Mouse (Mus musculus) layer of hippocampus, postnatal 10 days (tissue): ENCODE data around the gene 1700014D04Rik. TPM values are rescaled to one million over a fixed set of nuclear protein-coding genes. Genes with fewer than 3 reads are reported as not detected.

Experiments used
- total RNA-seq, 2 experiments: library from RNA; stranded (reverse); gene quantifications; 2 replicates each; pipeline ENCODE4 v1.2.3; 2021

The 1700014D04Rik gene
- total RNA-seq, 2 experiments from 2014 or later = 0.56 to 1.2 TPM

Other genes starting within 250 kb of the 1700014D04Rik start
- gene Agtpbp1, start 161.5 kb downstream of the 1700014D04Rik start, total RNA-seq = 100 to 1,000 TPM; 343 to 364 TPM
- 100 to 1,000 TPM; 108 to 112 TPM for gene Naa35, start 161.5 kb downstream of the 1700014D04Rik start, total RNA-seq
- 10 to 100 TPM; 45.1 to 46.8 TPM for gene Golm1, start 70.9 kb downstream of the 1700014D04Rik start, total RNA-seq
- gene 4921517D22Rik, start 52.6 kb downstream of the 1700014D04Rik start, total RNA-seq = not detected
- gene Spata31d1a, start 36.4 kb downstream of the 1700014D04Rik start, total RNA-seq = under 1 TPM; 0.11 to 0.21 TPM
- under 1 TPM in 1 of 2 experiments, not detected in 1; 0.11 TPM for gene Spata31d1b, start 34.5 kb downstream of the 1700014D04Rik start, total RNA-seq
- not detected for gene Spata31d1d, start 15.0 kb downstream of the 1700014D04Rik start, total RNA-seq
- 100 to 1,000 TPM; 101 to 102 TPM for gene Isca1, start 23.1 kb upstream of the 1700014D04Rik start, total RNA-seq
- gene Gm49354, start 35.5 kb upstream of the 1700014D04Rik start, total RNA-seq = not detected
- gene Tut7, start 76.4 kb upstream of the 1700014D04Rik start, total RNA-seq = 10 to 100 TPM; 68.9 to 71.1 TPM